Mouse (Mus musculus) mesoderm, embryonic 11.5 days (tissue): Measurements from ENCODE around the gene Fam181a.

Source experiments
- DNase-seq: peaks from one replicate; pipeline ENCODE4 v3.0.0-alpha.2; 2012; ENCODE audit warnings: low read depth, low spot score

The Fam181a gene

DNA sequence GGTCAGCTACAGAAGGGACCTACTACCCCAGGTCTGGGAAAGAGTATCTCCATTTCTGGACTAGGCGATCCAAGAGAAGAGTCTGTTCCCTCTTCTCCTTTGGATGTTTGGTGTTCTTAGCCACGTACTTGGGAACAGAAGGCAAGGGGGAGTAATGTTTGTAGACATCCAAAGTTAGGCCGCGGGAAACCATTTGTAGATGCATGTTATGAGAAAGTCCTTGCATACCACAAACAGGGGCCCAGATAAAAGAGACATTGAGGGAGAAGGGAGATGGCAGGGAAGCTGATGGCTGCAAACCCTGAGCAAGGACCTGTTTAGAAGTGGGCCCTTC lies 45.6 kb downstream of the Fam181a start:
- no peak for DNase-seq

DNA sequence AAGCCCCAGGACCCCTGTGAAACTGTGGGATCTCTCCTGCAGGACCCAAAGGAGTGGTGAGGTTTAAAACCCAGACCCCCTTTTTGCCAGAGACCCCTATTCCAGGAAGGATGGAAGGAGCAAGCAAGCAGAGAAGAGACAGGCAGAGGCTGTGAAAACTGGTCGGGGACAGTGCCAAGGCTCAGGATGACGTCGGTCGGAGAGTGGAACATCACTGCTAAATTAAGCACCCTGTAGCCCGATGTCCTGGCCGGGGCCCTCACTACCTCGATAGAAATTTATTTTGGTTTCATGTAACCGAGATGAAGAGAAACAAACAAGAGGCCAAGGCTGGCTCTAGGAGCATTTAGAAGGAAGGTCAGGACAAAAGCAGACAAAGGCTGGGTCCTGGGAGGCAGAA lies 47.4 kb downstream of the Fam181a start:
- DNase-seq = no peak

DNA sequence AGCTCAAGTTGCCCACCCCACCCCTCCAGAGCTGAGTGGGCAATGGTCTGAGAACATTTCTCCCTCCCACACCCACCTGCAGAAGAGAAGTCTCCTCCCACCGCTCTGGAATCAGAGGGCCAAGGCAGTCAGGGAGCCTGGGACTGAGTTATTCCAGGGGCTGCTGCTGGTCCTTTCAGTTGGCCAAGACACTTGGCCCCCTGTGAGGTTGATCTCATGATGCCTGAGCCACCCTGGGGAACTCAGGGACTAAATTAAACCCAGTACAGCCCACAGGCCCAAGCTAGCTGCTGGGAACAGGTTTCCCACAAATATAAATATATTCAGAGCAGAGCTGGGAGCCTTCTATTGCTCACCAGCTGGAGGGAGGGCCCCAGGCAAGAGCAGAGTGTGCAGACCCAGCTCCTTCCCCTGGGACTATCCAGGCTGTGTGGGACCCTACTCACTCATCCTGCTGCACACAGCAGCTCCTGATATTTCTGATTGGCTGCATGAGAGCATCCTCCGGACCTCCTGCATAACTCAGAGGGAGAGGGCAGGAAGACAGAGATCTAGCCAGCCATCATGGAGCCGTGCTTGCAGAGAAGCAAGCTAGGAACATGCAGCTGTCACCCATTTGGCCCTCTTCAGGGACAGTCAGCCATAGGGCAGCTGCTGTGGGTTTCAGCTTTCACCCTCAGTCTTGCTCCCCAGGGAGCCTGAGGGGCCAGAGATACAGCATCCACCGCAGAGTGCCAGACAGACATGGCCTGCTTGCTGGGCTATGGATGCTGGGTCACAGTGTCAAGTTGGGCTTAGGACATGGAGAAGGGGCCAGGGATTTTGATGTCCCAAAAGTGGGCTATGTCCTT lies 48.4 kb downstream of the Fam181a start:
- DNase-seq = peak; percentile 23

DNA sequence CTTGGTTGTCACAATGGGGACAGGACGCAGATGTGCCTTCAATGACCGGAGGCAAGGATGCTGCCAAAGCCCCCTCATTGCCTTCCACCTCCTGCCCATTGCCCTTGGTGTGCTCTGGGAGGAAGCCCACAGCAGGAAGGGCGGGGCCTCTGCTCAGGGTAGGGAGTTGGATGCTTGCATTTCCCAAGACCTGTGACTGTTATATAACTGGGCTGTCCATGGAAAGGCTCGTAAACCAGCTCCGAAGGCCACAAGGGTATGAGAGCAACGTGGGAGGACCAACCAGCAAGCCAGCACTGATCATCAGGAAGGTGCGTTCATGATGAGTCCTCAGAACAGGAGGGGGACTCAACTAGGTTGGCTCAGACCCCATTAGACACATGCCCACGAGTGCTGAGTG lies 50.0 kb downstream of the Fam181a start:
- DNase-seq = no peak

DNA sequence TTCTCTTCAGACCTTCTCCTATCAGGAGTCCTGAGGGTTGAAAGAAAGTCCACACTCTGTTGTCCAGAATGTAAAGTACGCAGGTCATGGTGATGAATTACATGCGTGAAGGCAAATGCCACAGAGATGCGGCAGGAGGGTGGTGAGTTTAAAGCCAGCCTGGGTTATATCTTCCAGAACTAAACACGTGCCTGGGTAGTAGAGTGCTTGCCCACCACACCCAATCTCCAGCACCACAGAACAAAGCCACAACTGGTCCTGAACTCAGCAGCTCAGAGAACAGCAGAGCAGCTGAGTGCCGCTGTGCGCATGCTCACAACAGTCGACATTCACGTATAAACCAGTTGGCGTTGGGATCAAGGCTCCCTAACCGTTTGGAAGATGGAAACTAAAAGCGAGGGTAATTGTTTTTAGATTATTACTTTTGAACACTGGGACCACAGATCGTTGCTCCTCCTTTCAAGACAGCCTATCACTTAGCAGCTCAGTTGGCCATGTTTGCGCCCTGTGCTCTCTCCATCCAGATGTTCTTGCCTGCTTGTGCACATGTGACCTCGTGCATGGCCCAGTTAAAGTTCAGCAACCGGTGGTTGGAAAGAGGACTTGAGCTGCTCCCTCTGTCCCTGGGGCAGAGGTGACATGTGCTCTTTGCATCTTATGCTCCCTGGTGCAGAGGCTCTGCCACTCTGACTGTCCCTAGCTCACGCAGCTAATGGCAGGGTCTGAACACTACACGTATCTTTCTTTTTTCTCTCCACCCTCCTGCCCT lies 50.9 kb downstream of the Fam181a start:
- DNase-seq = no peak

DNA sequence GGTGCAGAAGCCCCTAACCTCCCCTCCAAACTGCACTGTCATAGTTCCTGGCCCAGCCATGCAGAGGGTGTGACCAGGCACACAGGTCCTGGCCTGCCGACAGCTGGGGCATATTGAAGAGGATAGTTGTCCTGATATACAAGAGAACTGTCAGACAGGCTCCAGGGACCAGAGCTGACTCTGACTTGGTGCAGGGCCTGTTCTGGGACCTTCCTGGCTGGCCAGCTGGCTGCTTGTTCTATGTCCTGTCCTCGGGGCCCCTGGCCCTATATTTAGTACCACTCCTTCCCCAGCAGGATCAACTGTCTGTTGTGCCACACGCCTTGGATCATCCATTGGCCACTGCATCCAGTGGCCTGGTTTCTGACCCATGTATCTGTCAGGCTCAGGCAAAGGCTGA lies 51.6 kb downstream of the Fam181a start:
- no peak for DNase-seq
